In genomic region chr4:150049564-150050226, GRCm38 (mm10) we compare ENCODE assay signal across 12 mouse cellular contexts. TPM values are rescaled to one million over a fixed set of nuclear protein-coding genes. Genes with fewer than 3 reads are reported as not detected.
DNase-seq lines count a peak whose midpoint lies in the region; ATAC-seq lines count a peak whose summit lies in the region.
"Had no signal": no experiment of that assay in that cellular context is flagged by ENCODE, and none has a peak within 500 bp of the region (broad histone marks: within the 10 kb centered on the region; RNA-seq: fewer than 3 reads in every experiment).

No protein-coding gene starts in this region.

- peaks cover 19% of the 10 kb centered on the region for H3K4me1 ChIP-seq in hindbrain, embryonic 12.5 days
- peaks cover 18% of the 10 kb centered on the region for H3K4me1 ChIP-seq in hindbrain, embryonic 16.5 days (ENCODE audit: control insufficient read depth, insufficient read depth, low read depth, low read length)
- peaks cover 9% of the 10 kb centered on the region for H3K4me1 ChIP-seq in intestine, embryonic 14.5 days (replicated peaks; ENCODE audit: control insufficient read depth, insufficient read depth, low read length)

- no peak overlapping the region for H3K9ac ChIP-seq in hindbrain, embryonic 12.5 days
- H3K9ac ChIP-seq in hindbrain, embryonic 16.5 days (ENCODE audit: low read depth, low read length) = no peak overlapping the region
- H3K9ac ChIP-seq in intestine, embryonic 14.5 days (ENCODE audit: low read length) = no peak overlapping the region
- H3K9ac ChIP-seq: liver, embryonic 14.5 days had no signal

- 0 out of 2 replicates have a peak overlapping the region, but pooled peaks have one; percentile 73 for H3K4me2 ChIP-seq in hindbrain, embryonic 12.5 days (replicated peaks)
- no peak overlapping the region for H3K4me2 ChIP-seq in hindbrain, embryonic 16.5 days (ENCODE audit: low read length)
- peak overlapping the region; percentile 97; the same call in 1 of the 2 replicates for H3K4me2 ChIP-seq in intestine, embryonic 14.5 days (ENCODE audit: low read length)

- DNase-seq in 3134 (ENCODE audit: extremely low read depth, insufficient read length, low spot score) (peak; percentile 53), ES-CJ7 (ENCODE audit: low read depth, low spot score) (peak; percentile 77)
- DNase-seq in intestine, embryonic 14.5 days (ENCODE audit: low spot score) = no peak
- DNase-seq in cerebellum, postnatal 25 days = no peak
- no peak for DNase-seq in yolk sac, embryonic 10.5 days (ENCODE audit: low spot score)
- DNase-seq: cerebellum, adult 2 months; kidney, postnatal 4 days; thymus, adult 2 months had no signal

- no peak overlapping the region for H3K27ac ChIP-seq in hindbrain, embryonic 12.5 days
- no peak overlapping the region for H3K27ac ChIP-seq in hindbrain, embryonic 16.5 days (ENCODE audit: low read depth, low read length)
- H3K27ac ChIP-seq in intestine, embryonic 14.5 days (ENCODE audit: low read depth) = no peak overlapping the region
- H3K27ac ChIP-seq: liver, embryonic 14.5 days had no signal

- WGBS in hindbrain, embryonic 12.5 days = 20% methylated on average over 13 of the region's 13 CpGs
- 21% methylated on average over 13 of the region's 13 CpGs for WGBS in hindbrain, embryonic 16.5 days
- 25% methylated on average over 13 of the region's 13 CpGs for WGBS in intestine, embryonic 14.5 days

- no peak for ATAC-seq in hindbrain, embryonic 12.5 days (ENCODE audit: low FRiP score)
- ATAC-seq in hindbrain, embryonic 16.5 days = no peak
- ATAC-seq in intestine, embryonic 14.5 days (replicated peaks; ENCODE audit: low FRiP score, low TSS enrichment, low read depth) = no peak
- ATAC-seq in activated CD4-positive, CD25-positive, alpha-beta regulatory T cell, adult 4 months = no peak

- no peaks in the 10 kb centered on the region for H3K36me3 ChIP-seq in hindbrain, embryonic 12.5 days
- no peaks in the 10 kb centered on the region for H3K36me3 ChIP-seq in hindbrain, embryonic 16.5 days (ENCODE audit: control insufficient read depth, insufficient read depth, low read length)
- H3K36me3 ChIP-seq in intestine, embryonic 14.5 days (ENCODE audit: control insufficient read depth, insufficient read depth, low read length) = no peaks in the 10 kb centered on the region

- peaks cover 72% of the 10 kb centered on the region for H3K27me3 ChIP-seq in hindbrain, embryonic 12.5 days
- H3K27me3 ChIP-seq in hindbrain, embryonic 16.5 days (replicated peaks; ENCODE audit: control insufficient read depth, insufficient read depth, low read length) = peaks cover 37% of the 10 kb centered on the region
- H3K27me3 ChIP-seq in intestine, embryonic 14.5 days (replicated peaks; ENCODE audit: control insufficient read depth, insufficient read depth, low read length) = peaks cover 23% of the 10 kb centered on the region

- no peak overlapping the region for H3K4me3 ChIP-seq in hindbrain, embryonic 12.5 days
- H3K4me3 ChIP-seq in hindbrain, embryonic 16.5 days (ENCODE audit: low read length) = no peak overlapping the region; the same call in 1 of the 2 replicates
- no peak overlapping the region for H3K4me3 ChIP-seq in intestine, embryonic 14.5 days (ENCODE audit: low read depth, low read length)

- no peaks in the 10 kb centered on the region for H3K9me3 ChIP-seq in hindbrain, embryonic 12.5 days (replicated peaks)
- no peaks in the 10 kb centered on the region for H3K9me3 ChIP-seq in hindbrain, embryonic 16.5 days (ENCODE audit: control insufficient read depth, low read length)
- no peaks in the 10 kb centered on the region for H3K9me3 ChIP-seq in intestine, embryonic 14.5 days (ENCODE audit: control insufficient read depth, low read length)

RNA-seq across cellular contexts. Expression of gene Gpr157, which starts 37.5 kb away (rescaled TPM):
- polyA plus RNA-seq in hindbrain, embryonic 12.5 days (2016; fragmentation: Nextera tagmentation; extraction: Ambion mirVana) = 0.68 TPM in 2 replicates
- 0.50 and 0.54 TPM in 2 replicates for polyA plus RNA-seq in hindbrain, embryonic 16.5 days (2015; fragmentation: Nextera tagmentation; extraction: Ambion mirVana)
- 0.42 and 0.44 TPM in 2 replicates for polyA plus RNA-seq in intestine, embryonic 14.5 days (2014; fragmentation: Nextera tagmentation; extraction: Ambion mirVana)
- polyA plus RNA-seq in activated CD4-positive, CD25-positive, alpha-beta regulatory T cell, adult 4 months (2017; shearing (Covaris generic)) = under 1 TPM; 0.33 to 0.42 TPM

RNA-seq across cellular contexts. Expression of gene H6pd, which starts 40.9 kb away (rescaled TPM):
- 5.4 and 5.8 TPM in 2 replicates for polyA plus RNA-seq in hindbrain, embryonic 12.5 days (2016; fragmentation: Nextera tagmentation; extraction: Ambion mirVana)
- 2.9 and 3.5 TPM in 2 replicates for polyA plus RNA-seq in hindbrain, embryonic 16.5 days (2015; fragmentation: Nextera tagmentation; extraction: Ambion mirVana)
- polyA plus RNA-seq in intestine, embryonic 14.5 days (2014; fragmentation: Nextera tagmentation; extraction: Ambion mirVana) = 11.9 and 14.0 TPM in 2 replicates
- polyA plus RNA-seq in activated CD4-positive, CD25-positive, alpha-beta regulatory T cell, adult 4 months (2017; shearing (Covaris generic)) = 1 to 10 TPM; 5.3 to 5.4 TPM

Comparison
In these comparisons a context has a peak if more than half of its experiments do, and no peak if none do; other contexts are left out.
1. DNase-seq: peak in 3134 (single experiment) and ES-CJ7 (single experiment); none in intestine, embryonic 14.5 days (single experiment), cerebellum, postnatal 25 days (0 of 2) and yolk sac, embryonic 10.5 days (single experiment).